Mouse (Mus musculus) embryonic stem cell, embryonic (primary cell): ENCODE data around the gene Evx2.

ENCODE experiments used
- CTCF ChIA-PET, 4 experiments: fragments of 300-600 bp in 2 of 4; fragments of 350-600 bp in 2 of 4; sonication (Branson Sonifier 250); formaldehyde crosslinking; loops; one replicate each; lab custom pipeline; 2022; ENCODE audit warnings: inconsistent platforms in 2 of 4; lab: Charles Lee
- POLR2A ChIA-PET, 4 experiments: fragments of 300-600 bp in 2 of 4; fragments of 350-600 bp in 2 of 4; sonication (Branson Sonifier 250); formaldehyde crosslinking; loops; one replicate each; lab custom pipeline; 2022; ENCODE audit warnings: antibody characterized with exemption in 4 of 4, inconsistent platforms in 1 of 4; lab: Charles Lee

Evx2 gene

DNA sequence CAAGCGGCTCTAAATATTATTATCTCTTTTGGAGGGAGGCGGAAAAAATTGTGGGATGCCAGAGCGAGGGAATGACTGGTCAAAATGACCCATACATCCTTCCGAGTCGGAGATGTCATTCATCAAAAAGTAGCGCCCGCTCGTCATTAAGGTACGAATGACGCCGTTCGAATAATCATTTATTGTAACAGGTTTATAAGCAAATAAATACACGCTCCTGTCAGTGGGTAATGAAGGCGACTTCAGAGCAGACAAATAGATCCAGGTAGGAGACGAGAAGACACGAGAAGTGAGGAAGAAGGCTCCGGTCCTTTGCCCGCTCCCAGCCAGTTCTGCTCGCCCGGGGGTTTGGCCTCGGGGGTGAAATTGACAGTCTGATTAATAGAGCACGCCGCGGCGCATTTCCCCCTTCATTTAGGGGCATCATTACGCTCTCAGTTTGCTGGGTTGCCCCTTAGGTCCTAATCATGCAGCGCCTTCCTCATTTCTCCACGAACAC, at the start of gene Evx2:
TSS of gene Evx2 (minus strand) at position 51 of the 499 bp plus-strand sequence.
- ChIA-PET CTCF (interaction anchor here in 2 of 4 experiments (0.9 to 1.5 kb wide), 2 partner anchors 13 to 14 kb away, joined by 4 to 5 read pairs; no protein-coding TSS in a partner anchor), POLR2A (interaction anchor here in 2 of 4 experiments (1.4 to 1.7 kb wide), 2 partner anchors 8 to 12 kb away, joined by 3 to 4 read pairs; partner anchors contain the start of gene Hoxd13 (in 1 of the 2))

DNA sequence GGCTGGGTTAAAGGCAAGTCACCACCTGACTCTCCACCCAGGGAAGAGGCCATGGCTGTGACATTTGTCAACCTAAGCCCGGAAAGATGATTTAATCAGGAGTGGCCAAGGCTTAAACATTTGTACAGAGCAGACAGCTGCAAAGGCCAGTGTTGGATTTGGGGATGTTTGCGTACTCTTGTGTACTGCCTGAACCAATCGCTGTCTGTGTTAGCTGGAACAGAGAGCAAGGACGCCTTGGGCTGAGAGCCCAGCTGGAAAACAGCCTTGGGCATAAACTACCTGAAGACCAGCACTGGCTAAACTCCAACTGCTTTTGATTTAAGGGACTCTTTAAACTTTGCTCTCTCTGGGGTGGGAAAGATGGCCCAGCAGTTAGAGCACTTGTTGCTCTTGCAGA, 49.3 kb upstream of the Evx2 start:
- POLR2A ChIA-PET, result no interaction called here

DNA sequence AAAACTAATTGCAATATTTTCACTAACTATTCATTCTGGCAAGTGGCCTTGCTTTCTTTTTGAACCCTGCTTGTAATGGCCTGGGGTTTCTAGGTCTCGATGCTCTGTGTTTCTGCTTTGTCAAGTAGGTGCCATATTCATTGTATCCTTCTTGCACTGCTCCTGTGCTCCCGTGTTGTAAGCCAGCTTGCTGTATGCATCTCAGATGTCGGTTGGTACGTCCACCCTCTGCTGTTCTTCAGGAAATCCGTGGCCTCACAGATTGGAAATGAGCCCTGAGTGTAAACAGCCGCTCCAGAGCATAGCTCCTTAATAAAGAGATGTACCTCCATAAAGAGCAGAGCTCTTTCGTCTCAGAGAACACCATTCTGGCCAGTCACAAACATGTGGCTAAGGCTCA, 48.2 kb upstream of the Evx2 start:
- ChIA-PET POLR2A (no interaction called here), CTCF (interaction anchor here in 1 of 4 experiments (0.6 kb wide), 1 partner anchor 46 kb away, joined by 8 read pairs; no protein-coding TSS in a partner anchor)

More for the DNA sequence above, 49.3 kb upstream of the Evx2 start:
- CTCF ChIA-PET, result no interaction called here

DNA sequence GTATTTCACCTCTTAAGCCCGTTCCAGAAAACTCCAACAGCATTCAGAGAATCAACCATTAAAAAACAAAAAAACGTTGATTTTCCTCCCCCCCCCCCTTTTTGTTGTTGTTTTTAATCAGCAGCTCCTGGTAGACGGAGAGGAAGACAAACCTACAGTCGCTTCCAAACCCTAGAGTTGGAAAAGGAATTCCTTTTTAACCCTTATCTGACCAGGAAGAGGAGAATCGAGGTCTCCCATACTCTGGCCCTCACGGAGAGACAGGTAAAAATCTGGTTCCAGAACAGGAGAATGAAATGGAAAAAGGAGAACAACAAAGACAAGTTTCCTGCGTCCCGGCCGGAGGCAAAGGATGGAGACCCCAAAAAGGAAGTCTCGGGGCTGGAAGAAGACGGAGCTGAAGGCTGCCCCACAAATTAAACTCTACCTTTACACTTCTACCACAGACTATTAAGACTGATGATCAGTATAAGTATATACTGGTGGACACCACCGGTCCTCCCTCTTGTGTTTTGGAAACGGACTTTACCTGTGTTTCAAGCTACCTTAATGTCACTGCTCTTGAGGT, 47.1 kb upstream of the Evx2 start:
- ChIA-PET CTCF (interaction anchor here (0.5 to 1.5 kb wide), 11 partner anchors 15 to 1281 kb away, joined by 3 to 19 read pairs (median 5); no protein-coding TSS in a partner anchor), POLR2A (interaction anchor here in 3 of 4 experiments (0.6 to 1.9 kb wide), 13 partner anchors 9 to 1094 kb away, joined by 3 to 8 read pairs (median 4); partner anchors contain the start of gene Hoxd9 (in 1 of the 3))

DNA sequence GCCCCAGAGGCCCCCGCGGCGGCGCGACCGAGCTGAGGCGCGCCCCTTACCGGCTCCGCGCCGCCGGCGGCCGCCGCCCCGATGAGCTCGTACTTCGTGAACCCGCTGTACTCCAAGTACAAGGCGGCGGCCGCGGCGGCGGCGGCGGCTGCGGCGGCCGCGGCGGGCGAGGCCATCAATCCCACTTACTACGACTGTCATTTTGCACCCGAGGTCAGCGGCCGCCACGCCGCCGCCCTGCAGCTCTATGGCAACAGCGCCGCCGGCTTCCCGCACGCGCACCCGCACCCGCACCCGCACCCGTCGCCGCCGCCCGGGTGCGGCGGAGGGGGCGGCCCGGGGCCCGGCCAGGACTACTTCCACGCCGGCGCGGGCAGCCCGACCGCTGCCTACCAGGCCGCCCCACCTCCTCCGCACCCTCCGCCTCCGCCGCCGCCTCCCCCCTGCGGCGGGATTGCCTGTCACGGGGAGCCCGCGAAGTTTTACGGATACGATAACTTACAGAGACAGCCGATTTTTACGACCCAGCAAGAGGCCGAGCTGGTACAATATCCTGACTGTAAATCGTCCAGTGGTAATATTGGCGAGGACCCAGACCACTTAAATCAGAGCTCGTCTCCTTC, 46.2 kb upstream of the Evx2 start:
- POLR2A ChIA-PET, result interaction anchor here in 3 of 4 experiments (0.5 to 1.9 kb wide), 11 partner anchors 8 to 437 kb away, joined by 3 to 9 read pairs (median 4); partner anchors contain the start of gene Hoxd9 (in 1 of the 3)
- CTCF ChIA-PET, result interaction anchor here in 2 of 4 experiments (0.6 to 1.5 kb wide), 5 partner anchors 14 to 445 kb away, joined by 3 to 6 read pairs (median 4); no protein-coding TSS in a partner anchor

DNA sequence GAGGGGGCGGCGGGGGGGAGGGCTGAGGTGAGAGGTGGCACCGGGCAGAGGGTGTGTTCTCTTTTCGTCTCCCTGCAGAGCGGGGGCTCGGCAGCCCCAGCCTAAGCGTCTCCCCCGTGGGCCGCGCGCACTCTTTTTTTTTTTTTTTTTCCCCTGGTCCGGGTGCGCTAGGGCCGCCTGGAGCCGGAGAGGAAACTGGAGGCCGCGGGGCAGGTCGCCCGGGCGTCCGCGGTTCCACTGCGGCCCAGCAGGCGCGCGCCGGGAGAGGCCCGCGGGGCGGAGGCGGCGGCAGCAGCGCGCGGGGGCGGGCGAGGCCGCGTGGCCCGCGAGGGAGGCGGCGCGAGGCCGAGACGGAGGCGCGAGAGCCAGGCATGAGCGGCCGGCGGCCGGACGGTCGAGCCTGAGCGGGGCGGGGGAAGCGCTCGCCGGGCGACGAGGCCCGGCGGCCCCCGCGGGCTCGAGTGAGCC, 45.7 kb upstream of the Evx2 start:
- ChIA-PET POLR2A (interaction anchor here in 1 of 4 experiments (0.8 to 1.5 kb wide), 2 partner anchors 15 to 24 kb away, joined by 3 to 5 read pairs; no protein-coding TSS in a partner anchor), CTCF (interaction anchor here in 2 of 4 experiments (0.6 to 1.5 kb wide), 3 partner anchors 23 to 446 kb away, joined by 3 to 5 read pairs (median 4); no protein-coding TSS in a partner anchor)

DNA sequence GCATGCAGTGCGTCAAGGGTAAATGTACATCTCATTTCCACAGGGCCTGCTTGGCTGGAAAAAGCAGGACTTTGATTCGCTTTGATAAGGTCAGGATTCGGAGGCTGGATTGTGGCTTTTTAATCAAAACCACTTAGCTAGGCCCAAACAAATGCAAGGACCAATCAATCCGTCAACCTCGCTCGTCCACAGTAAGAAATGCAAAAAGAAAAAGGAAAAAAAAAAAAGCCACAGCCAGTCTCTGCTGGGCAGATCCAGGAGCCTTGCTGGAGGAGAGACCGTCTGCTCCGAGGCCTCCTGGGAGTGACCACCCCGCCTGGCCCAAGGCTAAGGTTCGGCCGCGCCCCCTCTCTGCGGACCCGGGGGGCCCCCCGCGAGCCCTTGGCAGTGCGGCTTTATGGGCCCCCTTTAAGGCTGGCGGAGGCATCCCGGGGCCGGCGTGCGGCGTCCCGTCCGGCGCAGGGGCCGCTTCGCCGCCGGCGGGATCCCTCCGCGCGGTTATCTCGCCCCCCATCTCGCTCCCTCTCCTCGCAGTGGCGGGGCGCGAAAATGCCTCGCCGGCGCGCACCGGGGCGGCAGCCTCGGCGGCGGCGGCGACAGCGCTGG, 45.1 kb upstream of the Evx2 start, which contains the start of gene Hoxd8:
TSS of gene Hoxd8 (plus strand) at position 223 of the 606 bp plus-strand sequence.
- POLR2A ChIA-PET, result interaction anchor here in 1 of 4 experiments (0.6 to 0.7 kb wide), 2 partner anchors 14 to 226 kb away, joined by 3 to 4 read pairs; no protein-coding TSS in a partner anchor
- CTCF ChIA-PET, result interaction anchor here in 3 of 4 experiments (0.5 to 1.2 kb wide), 4 partner anchors 446 to 1302 kb away, joined by 3 to 8 read pairs (median 5); no protein-coding TSS in a partner anchor

DNA sequence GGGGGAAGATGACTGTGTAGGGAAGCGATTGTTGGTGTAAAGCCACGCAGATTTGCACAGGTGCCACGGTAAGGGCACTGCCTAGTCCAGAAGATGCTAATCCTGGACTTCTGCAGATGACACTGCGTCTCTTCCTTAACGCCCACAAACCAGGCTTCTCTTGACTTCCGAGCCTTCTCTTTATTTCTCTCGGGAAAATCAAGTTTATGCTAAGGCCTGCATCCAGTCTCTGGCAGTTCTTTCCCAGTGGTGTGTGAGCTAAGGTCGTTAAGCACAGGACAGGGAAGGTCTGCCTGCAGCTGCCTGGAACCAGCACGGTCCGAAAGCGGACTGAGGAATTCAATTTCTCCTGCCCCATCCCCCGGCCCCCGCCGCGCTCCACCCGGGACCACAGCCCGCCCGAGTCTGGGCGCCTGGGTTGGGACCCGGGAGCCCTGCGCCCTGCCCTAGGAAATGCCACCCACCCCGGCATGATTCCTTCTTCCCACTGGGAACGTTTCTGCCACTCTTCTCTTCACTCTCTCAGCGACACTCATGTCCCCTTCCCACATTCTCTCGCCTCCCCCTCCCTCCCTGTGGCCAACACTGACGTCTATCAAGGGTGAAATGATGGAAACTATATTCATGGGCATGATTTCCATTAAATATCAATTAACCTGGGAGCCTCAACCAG, 44.5 kb upstream of the Evx2 start:
- ChIA-PET CTCF (interaction anchor here in 3 of 4 experiments (0.5 to 1.2 kb wide), 6 partner anchors 8 to 1303 kb away, joined by 3 to 8 read pairs (median 5); no protein-coding TSS in a partner anchor), POLR2A (interaction anchor here in 1 of 4 experiments (0.6 to 0.7 kb wide), 2 partner anchors 15 to 227 kb away, joined by 3 to 4 read pairs; no protein-coding TSS in a partner anchor)

DNA sequence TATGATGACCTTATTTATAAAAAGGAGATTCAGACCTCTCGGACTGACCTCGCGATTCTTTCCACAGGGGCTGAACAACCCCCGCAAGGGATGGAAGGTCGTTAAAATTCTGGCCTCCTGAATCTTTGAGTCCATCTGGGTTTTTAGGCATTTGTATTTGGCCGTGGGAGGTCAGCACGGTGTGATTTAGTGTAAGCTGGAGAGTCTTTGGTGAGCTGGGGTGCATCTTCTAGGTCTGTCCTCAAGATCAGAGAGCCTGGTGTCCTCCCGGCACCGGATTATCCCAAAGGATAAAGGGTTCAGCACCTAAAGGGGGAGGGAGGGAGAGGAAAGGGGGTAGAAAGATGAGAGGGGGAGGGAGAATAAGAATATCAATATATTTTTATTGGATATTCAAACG, 44.0 kb upstream of the Evx2 start:
- ChIA-PET POLR2A (no interaction called here), CTCF (interaction anchor here in 2 of 4 experiments (0.5 to 1.4 kb wide), 5 partner anchors 8 to 800 kb away, joined by 4 to 8 read pairs (median 7); no protein-coding TSS in a partner anchor)

DNA sequence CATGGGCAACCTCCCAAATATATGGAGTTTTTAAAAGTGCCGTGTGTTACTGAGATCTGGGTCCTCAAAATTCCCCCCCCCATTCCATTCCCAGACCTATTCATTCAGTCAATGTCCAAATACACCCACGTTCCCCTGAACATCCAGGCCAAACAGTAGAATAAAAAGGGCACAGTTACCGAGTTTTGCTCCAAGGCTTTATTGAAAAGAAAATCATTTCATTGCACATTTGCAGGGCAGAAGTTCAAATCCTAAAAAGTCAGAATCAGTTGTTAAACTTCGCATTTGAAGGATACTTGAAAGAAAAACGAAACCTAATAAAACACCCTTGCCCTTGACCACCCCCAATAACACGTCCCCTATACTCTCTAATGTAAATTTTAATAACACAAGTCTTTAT, 43.5 kb upstream of the Evx2 start:
- POLR2A ChIA-PET, result interaction anchor here in 2 of 4 experiments (1.2 to 1.3 kb wide), 3 partner anchors 12 to 180 kb away, joined by 3 to 4 read pairs (median 3); no protein-coding TSS in a partner anchor
- CTCF ChIA-PET, result interaction anchor here (0.5 to 2.0 kb wide), 25 partner anchors 7 to 900 kb away, joined by 3 to 21 read pairs (median 3); partner anchors contain the start of genes Hoxd10 (in 1 of the 4), Hoxd3 (in 1 of the 4) and Hoxd4 (in 1 of the 4)

DNA sequence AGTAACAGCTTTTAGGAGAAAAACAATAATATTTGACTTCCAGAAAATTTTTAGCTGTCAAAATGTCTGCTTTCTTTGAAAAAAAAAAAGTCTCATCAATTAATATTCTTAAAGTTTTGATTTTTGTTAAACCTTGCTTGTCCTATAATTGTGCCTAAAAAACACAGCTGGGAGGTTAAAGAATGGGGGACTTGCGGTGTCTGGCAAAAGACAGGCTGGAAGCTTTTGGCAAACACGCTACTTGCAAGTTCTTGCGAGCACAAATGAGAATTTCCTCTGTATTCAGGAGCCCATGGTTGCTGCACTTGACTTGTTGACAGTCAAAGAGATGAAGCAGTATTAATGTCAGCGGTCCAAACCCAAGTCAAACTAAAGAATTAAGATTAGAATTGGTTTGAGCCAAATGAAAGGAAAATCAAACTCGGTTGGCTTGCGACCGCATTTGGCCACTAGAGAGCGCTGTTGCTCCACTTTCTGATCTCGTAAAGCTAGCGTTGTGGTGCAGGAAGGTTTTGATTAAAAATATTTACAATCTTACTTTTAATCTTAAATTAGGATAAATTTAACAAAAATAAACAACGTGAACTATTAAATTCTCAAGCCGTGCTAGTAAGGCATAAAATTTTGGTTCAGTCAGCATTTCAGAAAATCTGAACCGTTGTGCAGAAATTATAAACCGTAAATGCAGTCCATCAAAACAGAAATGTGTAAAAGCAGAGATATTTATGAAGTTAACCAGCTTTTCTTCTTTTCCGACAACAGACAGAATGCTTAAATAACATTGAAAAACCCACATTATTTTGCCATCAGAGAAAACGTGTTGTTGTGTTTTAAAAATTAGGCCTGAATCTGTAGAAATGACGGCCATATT, 42.8 kb upstream of the Evx2 start:
- CTCF ChIA-PET, result interaction anchor here (0.5 to 2.0 kb wide), 27 partner anchors 9 to 901 kb away, joined by 3 to 21 read pairs (median 3); partner anchors contain the start of genes Hoxd10 (in 1 of the 4), Hoxd3 (in 1 of the 4) and Hoxd4 (in 1 of the 4)
- POLR2A ChIA-PET, result interaction anchor here (0.5 to 1.3 kb wide), 6 partner anchors 11 to 628 kb away, joined by 3 to 4 read pairs (median 3); no protein-coding TSS in a partner anchor

DNA sequence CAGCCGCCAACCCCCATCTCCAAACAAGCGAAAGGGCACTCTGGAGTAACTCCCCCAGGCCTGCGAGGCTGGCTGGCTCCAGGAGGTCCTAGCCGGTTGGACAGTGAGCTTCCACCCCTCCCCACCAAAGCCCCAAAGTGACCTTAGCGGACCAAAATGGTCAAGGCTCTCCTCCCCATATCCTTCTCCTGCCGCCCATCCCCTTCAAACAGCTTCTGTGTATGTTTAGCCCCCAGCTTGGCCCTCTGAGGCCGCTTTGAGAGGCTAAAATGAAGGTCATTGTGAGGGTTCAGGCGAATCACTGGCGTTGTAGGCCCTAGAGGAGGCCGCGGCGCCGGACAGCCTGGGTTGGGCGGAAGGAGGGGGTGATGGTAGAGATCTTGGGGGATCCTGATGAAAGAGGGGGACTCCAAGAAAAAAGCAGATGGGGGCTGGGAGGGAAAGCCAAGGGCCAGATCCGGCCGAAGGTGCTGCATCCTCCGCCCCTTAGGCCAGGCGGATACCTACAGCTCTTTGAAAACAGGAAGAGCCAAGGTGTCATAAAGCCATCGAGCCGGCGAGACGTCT, 41.3 kb upstream of the Evx2 start:
- POLR2A ChIA-PET, result interaction anchor here in 1 of 4 experiments (0.9 to 1.5 kb wide), 4 partner anchors 9 to 19 kb away, joined by 3 to 7 read pairs (median 4); partner anchors contain the start of gene Hoxd10
- CTCF ChIA-PET, result interaction anchor here in 3 of 4 experiments (0.5 to 2.0 kb wide), 8 partner anchors 9 to 889 kb away, joined by 3 to 8 read pairs (median 4); partner anchors contain the start of genes Hoxd10 (in 1 of the 3), Hoxd3 (in 1 of the 3) and Hoxd4 (in 1 of the 3)

DNA sequence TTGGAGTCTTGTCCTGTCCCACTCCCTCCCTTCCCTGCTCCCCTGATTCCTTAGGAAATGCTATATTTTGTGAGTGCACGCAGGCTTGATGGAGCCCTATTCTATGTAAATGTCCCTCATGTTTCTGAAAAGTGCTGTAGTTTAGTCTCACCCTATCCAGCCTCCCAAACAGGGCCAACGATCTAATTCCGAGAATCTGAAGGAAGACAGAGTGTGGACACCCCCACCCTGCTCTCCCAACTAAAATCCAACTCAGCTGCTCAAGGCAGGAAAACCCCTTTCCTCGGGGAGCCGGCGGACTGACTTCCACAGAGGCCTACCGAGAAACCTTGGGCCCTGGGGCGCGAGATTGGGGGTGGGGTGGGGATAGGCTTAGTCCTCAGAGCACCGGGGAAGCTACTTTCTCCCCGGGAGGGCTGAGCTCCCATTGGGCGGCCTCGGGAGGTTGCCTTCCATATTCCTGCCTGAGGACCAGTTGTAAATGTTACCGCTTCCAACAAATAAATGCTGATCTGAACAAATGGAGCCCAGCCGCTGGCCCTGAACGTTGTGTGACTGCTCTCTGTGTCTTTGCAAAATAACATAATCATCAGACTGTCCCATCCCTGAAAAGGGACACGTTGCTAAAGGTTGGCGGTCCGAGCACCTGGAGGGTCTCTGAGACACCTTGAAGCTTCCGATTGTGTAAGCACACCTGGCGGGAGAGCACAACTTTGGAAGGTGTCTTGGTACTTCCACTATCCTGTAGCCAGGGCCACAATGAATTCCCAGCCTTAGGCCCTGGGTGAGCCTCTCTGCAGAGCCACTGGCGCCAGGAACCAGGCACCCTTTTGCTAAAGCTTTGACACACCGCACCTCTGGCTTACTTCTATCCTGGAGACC, 40.5 kb upstream of the Evx2 start:
- ChIA-PET CTCF (interaction anchor here in 3 of 4 experiments (0.5 to 1.6 kb wide), 5 partner anchors 9 to 616 kb away, joined by 3 to 6 read pairs (median 6); partner anchors contain the start of gene Hoxd10 (in 1 of the 3)), POLR2A (interaction anchor here in 1 of 4 experiments (1.0 to 1.5 kb wide), 3 partner anchors 10 to 18 kb away, joined by 4 to 7 read pairs (median 5); no protein-coding TSS in a partner anchor)

DNA sequence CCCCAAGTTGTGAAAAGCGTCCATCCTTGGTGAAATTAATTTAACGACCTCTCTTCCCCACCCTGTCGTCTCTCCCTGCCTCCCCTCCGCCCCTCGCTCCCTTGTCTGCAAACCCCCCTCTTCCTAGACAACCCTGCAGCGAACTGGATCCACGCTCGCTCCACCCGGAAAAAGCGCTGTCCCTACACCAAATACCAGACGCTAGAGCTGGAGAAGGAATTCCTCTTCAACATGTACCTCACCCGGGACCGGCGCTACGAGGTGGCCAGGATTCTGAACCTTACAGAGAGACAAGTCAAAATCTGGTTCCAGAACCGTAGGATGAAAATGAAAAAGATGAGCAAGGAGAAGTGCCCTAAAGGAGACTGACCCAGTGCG, 39.7 kb upstream of the Evx2 start:
- ChIA-PET CTCF (no interaction called here), POLR2A (no interaction called here)
